Mouse (Mus musculus) intestine, postnatal 0 days (tissue): ENCODE results near the gene Cd4. TPM values are rescaled to one million over a fixed set of nuclear protein-coding genes. Genes with fewer than 3 reads are reported as not detected.

Experiments
- ATAC-seq: fragments of 200-750 bp; cut with Nextera tagmentation; 2 replicates; pipeline ENCODE4 v1.8.0; 2017; ENCODE audit warnings: mild to moderate bottlenecking, moderate TSS enrichment, moderate library complexity
- H3K27ac ChIP-seq: fragments of 300-500 bp; sonication (generic); 2 replicates; pipeline ENCODE4 v1.5.1; 2014; ENCODE audit warnings: mild to moderate bottlenecking, low read depth, low read length, moderate library complexity
- H3K27me3 ChIP-seq: fragments of 300-500 bp; sonication (generic); replicated peaks from 2 replicates; pipeline ENCODE4 v1.6.1; 2014; ENCODE audit warnings: low read length, mixed read lengths; ENCODE audit not compliant: control insufficient read depth, insufficient read depth
- H3K36me3 ChIP-seq: fragments of 300-500 bp; sonication (generic); 2 replicates; pipeline ENCODE4 v1.6.1; 2014; ENCODE audit warnings: mild to moderate bottlenecking, moderate library complexity; ENCODE audit not compliant: control insufficient read depth, insufficient read depth
- H3K4me1 ChIP-seq: fragments of 300-500 bp; sonication (generic); replicated peaks from 2 replicates; pipeline ENCODE4 v1.6.1; 2014; ENCODE audit warnings: antibody characterized with exemption, low read length, mixed read lengths; ENCODE audit not compliant: control insufficient read depth, insufficient read depth
- H3K4me2 ChIP-seq: fragments of 300-500 bp; sonication (generic); replicated peaks from 2 replicates; pipeline ENCODE4 v1.6.1; 2014; ENCODE audit warnings: low read depth, mild to moderate bottlenecking, moderate library complexity
- H3K4me3 ChIP-seq: fragments of 300-500 bp; sonication (generic); 2 replicates; pipeline ENCODE4 v1.5.1; 2014; ENCODE audit warnings: low read depth, low read length
- H3K9ac ChIP-seq: fragments of 300-500 bp; sonication (generic); 2 replicates; pipeline ENCODE4 v1.6.1; 2014; ENCODE audit warnings: mild to moderate bottlenecking, low read depth, low read length
- H3K9me3 ChIP-seq: fragments of 300-500 bp; sonication (generic); 2 replicates; pipeline ENCODE4 v1.6.1; 2016; ENCODE audit warnings: mixed run types; ENCODE audit not compliant: control insufficient read depth
- CTCF ChIP-seq: sonication (generic); IDR thresholded peaks from 2 replicates; pipeline ENCODE4 v1.5.1; 2016; ENCODE audit warnings: low read depth, mild to moderate bottlenecking, control low read depth, antibody characterized with exemption, moderate library complexity
- WGBS: fragments of 180-500 bp; shearing (Covaris S2); extraction: QIAGEN DNeasy Blood & Tissue Kit; methylation state at CpG from one replicate; pipeline ENCODE4 v1.1.7; 2014; 5-methylcytosine and 5-hydroxymethylcytosine counted together
- polyA plus RNA-seq: library from polyadenylated mRNA; unstranded; fragments of >200 nt; fragmentation: Nextera tagmentation; extraction: Ambion mirVana; gene quantifications from 2 replicates; pipeline ENCODE4 v1.2.1, GENCODE M21; 2015

Gene Cd4
- 0.75 and 0.83 TPM in 2 replicates for polyA plus RNA-seq

DNA sequence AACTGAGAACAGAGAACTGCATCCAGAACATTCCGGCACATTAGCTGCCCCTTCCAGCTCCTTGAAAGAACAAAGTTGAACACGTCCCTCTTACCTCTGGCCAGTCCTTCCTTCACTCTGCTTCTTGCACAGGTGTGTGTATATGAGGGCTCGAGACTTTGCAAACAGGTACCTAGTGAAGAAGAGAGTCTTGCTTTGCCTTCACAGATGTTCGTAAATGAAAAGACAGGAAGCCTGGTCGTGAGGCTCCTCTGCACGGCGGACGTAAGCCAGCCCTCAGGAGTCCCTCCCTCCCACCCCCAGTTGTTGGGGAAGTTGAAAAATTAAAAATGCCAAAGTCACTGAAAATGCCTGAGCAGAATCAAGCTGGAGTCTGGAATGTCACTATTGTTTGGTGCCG, at the start of gene Cd4:
Gene Cd4, minus strand, starts transcription at position 236 of the 400 bp plus-strand sequence.
- Histone ChIP-seq H3K36me3 (no peaks in the 10 kb centered on the region), H3K4me1 (no peaks in the 10 kb centered on the region), H3K9ac (no peak within 1 kb of the TSS), H3K4me3 (no peak within 1 kb of the TSS), H3K27me3 (no peaks in the 10 kb centered on the region), H3K9me3 (no peaks in the 10 kb centered on the region), H3K27ac (no peak within 1 kb of the TSS), H3K4me2 (no peak within 1 kb of the TSS)
- no peak for TF ChIP-seq CTCF
- no peak for ATAC-seq
- 76% methylated on average over 9 of the region's 9 CpGs for WGBS

DNA sequence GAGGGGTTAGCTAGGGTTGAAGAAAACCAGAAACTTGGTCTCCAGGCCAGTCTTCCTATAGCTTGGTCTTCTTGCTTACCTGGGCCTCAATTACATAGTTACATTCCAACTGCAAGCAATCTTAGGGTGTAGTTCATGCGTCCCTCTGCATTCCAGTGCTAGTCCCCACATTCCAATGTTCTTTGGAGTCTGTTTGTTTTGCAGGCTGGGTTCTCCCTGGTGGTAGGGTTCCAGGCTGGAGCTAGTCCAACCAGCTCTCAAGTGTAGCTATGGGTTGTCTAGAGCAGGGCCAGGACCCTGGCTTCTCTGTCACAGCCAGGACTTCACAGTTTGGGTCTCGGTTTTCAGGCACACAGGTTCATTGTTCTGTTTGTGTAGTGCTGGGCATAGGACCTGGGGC, 49.5 kb upstream of the Cd4 start:
- H3K9me3 ChIP-seq, result no peaks in the 10 kb centered on the region
- peaks cover 56% of the 10 kb centered on the region for H3K36me3 ChIP-seq
- no peak for TF ChIP-seq CTCF
- no peak overlapping the region for H3K27ac ChIP-seq
- H3K9ac ChIP-seq, result no peak overlapping the region
- H3K4me3 ChIP-seq, result no peak overlapping the region
- peaks cover under 1% of the 10 kb centered on the region; the same call in 1 of the 2 replicates for H3K4me1 ChIP-seq
- H3K4me2 ChIP-seq, result no peak overlapping the region
- H3K27me3 ChIP-seq, result no peaks in the 10 kb centered on the region
- no peak for ATAC-seq
- 71% methylated on average over 2 of the region's 2 CpGs for WGBS

DNA sequence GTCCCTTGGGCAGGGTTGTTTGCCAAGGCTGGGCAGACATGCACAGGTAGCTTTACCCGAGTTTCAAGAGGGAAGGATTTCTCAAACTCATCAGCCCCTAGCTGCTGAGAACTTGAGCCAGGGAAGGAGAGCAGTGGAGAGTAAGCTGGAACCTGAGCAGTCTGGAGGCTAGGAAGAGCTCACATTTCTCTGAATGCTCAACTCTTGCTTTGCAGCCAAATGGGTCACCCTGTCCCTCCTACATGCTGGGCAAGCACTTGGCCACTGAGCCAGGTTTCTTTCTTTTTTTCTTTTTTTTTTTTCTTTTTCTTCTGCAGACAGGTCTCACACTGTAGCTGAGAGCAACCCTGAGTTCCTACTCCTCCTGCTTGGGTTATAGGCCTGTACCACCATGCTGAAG, 48.7 kb upstream of the Cd4 start:
- Histone ChIP-seq H3K4me1 (peaks cover 6% of the 10 kb centered on the region; the same call in 1 of the 2 replicates), H3K4me2 (no peak overlapping the region), H3K27me3 (no peaks in the 10 kb centered on the region), H3K9me3 (no peaks in the 10 kb centered on the region), H3K36me3 (peaks cover 57% of the 10 kb centered on the region), H3K9ac (no peak overlapping the region), H3K4me3 (no peak overlapping the region), H3K27ac (no peak overlapping the region)
- TF ChIP-seq CTCF, result no peak
- WGBS, result 88% methylated on average over 1 of the region's 1 CpGs
- ATAC-seq, result no peak

DNA sequence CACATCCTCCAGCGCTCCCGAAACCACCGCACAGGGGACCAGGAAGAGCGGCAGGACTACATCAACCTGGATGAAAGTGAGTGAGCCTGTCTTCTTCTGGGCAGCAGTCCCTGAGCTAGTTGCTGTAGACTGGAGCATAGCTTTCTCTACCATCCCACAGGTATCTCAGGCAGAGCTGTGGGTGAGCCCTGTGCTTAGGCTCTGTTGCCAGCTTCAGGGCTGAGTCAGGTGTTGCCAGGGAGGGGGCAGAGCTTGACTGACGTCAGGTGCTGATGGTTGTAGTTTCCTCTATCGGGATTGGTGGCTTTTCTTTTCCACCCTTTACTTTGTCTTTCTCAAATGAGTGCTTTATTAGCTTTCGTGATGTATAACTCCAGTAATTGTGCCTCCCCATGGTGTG, 46.6 kb upstream of the Cd4 start:
- no peak for TF ChIP-seq CTCF
- Histone ChIP-seq H3K4me3 (no peak overlapping the region), H3K9ac (no peak overlapping the region), H3K27ac (no peak overlapping the region), H3K9me3 (no peaks in the 10 kb centered on the region), H3K36me3 (peaks cover 57% of the 10 kb centered on the region), H3K27me3 (no peaks in the 10 kb centered on the region), H3K4me2 (0 out of 2 replicates have a peak overlapping the region, but pooled peaks have one; percentile 1), H3K4me1 (peaks cover 6% of the 10 kb centered on the region; the same call in 1 of the 2 replicates)
- 90% methylated on average over 7 of the region's 7 CpGs for WGBS
- ATAC-seq, result no peak

DNA sequence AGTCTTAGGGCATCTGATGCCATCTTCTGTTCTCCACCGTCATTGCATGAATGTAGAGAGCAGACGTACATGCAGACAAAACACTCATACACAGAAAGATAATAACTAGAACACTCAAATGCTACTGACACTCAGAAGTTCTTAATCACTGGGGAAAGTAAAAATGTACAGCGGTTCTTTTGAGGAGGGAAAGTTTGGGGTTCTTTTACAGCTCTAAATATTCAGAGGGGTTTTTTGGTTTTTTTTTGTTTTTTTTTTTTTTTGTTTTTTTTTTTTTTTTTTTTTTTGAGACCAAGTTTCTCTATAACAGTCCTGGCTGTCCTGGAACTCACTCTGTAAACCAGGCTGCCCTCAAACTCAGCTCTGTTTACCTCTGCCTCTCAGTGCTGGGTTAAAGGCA, 45.1 kb upstream of the Cd4 start:
- Histone ChIP-seq H3K27me3 (no peaks in the 10 kb centered on the region), H3K4me3 (no peak overlapping the region), H3K9me3 (no peaks in the 10 kb centered on the region), H3K4me1 (peaks cover 6% of the 10 kb centered on the region; the same call in 1 of the 2 replicates), H3K4me2 (peak overlapping the region; percentile 82; the same call in 1 of the 2 replicates), H3K27ac (no peak overlapping the region), H3K36me3 (peaks cover 45% of the 10 kb centered on the region), H3K9ac (no peak overlapping the region)
- ATAC-seq, result no peak
- 87% methylated on average over 3 of the region's 3 CpGs for WGBS
- TF ChIP-seq CTCF, result peak; percentile 32

DNA sequence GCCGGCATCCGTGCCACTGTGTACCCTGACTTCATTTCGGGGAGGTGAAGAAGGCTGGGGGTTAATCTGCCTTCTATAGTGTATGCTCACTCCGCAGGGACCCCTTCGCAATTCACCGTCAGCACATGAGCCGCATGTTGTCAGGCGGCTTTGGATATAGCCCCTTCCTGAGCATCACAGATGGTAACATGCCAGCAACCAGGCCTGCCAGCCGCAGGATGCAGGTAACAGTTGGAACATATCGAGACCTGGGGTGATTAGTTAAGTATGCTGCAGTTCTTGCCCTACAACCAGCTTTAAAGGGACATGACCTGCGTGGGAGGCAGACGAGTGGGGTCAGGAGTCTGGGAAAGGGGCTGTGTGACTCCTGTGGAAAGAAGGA, 44.3 kb upstream of the Cd4 start:
- TF ChIP-seq CTCF, result no peak

More for the DNA sequence above, 44.3 kb upstream of the Cd4 start:
- H3K4me3 ChIP-seq, result peak overlapping the region; percentile 85
- H3K9me3 ChIP-seq, result no peaks in the 10 kb centered on the region
- H3K36me3 ChIP-seq, result peaks cover 37% of the 10 kb centered on the region
- peak overlapping the region; percentile 87 for H3K9ac ChIP-seq
- H3K4me1 ChIP-seq, result peaks cover 6% of the 10 kb centered on the region; the same call in 1 of the 2 replicates
- peak overlapping the region; percentile 82 for H3K4me2 ChIP-seq
- no peaks in the 10 kb centered on the region for H3K27me3 ChIP-seq
- H3K27ac ChIP-seq, result peak overlapping the region; percentile 95
- no peak for ATAC-seq
- WGBS, result 44% methylated on average over 12 of the region's 12 CpGs
